Mouse (Mus musculus): ENCODE data around the gene Gm20481. TPM values are rescaled to one million over a fixed set of nuclear protein-coding genes. Genes with fewer than 3 reads are reported as not detected.
"Not testable (repeated sequence)": the region's sequence is repeated elsewhere in the genome, so short reads cannot be mapped to it uniquely, and the experiment has no call there.

Gene Gm20481
- total and polyA plus RNA-seq, 2 experiments from 2014 or later = not detected

DNA sequence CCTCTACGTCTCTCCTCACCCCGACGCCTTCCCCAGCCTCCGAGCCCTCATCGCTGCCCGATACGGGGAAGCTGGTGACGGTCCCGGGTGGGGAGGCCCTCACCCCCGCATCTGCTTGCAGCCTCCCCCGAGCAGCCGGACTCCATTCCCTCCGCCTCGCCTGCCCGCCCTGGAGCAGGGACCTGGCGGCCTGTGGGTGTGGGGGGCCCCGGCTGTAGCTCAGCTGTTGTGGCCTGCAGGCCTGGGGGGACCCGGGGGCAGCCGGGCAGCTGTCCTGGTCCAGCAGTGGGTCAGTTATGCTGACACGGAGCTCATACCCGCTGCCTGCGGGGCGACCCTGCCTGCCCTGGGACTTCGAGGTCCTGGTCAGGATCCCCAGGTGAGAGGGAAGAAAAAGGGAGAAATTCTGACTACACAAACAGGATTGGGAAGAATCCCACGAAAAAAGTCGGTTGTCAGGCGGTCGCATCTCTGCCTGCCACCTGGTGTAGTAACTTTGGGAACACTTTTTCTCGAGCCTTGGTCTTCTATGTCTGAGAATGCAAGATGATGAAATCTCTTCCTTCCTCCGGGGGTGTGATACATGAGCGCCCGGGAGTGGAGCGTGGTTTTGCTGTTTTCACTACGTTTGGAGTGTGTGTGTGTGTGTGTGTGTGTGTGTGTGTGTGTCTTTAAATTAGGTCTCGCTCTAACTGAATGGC, 31.9 kb downstream of the Gm20481 start:
- peak; percentile 33 for DNase-seq (ENCODE audit: low spot score)
- under 1% methylated on average over 35 of the region's 35 CpGs for WGBS
- Histone ChIP-seq H3K9me3 (ENCODE audit: low read length) (no peaks in the 10 kb centered on the region), H3K9ac (replicated peaks; ENCODE audit: low read length, poor library complexity, severe bottlenecking) (peak overlapping the region; percentile 94), H3K4me3 (ENCODE audit: low read depth, low read length) (peak overlapping the region; percentile 85), H3K27me3 (ENCODE audit: insufficient read depth, low read length) (no peaks in the 10 kb centered on the region), H3K4me1 (ENCODE audit: insufficient read depth, low read length) (peaks cover 6% of the 10 kb centered on the region), H3K4me2 (ENCODE audit: low read depth, low read length, poor library complexity, severe bottlenecking) (peak overlapping the region; percentile 94), H3K27ac (ENCODE audit: low read depth, low read length) (peak overlapping the region; percentile 93), H3K36me3 (ENCODE audit: insufficient read depth, low read length) (peaks cover 15% of the 10 kb centered on the region)
- TF ChIP-seq CTCF (IDR thresholded peaks at IDR 0.05) = no peak
- peak; percentile 22 for ATAC-seq (ENCODE audit: low FRiP score)

DNA sequence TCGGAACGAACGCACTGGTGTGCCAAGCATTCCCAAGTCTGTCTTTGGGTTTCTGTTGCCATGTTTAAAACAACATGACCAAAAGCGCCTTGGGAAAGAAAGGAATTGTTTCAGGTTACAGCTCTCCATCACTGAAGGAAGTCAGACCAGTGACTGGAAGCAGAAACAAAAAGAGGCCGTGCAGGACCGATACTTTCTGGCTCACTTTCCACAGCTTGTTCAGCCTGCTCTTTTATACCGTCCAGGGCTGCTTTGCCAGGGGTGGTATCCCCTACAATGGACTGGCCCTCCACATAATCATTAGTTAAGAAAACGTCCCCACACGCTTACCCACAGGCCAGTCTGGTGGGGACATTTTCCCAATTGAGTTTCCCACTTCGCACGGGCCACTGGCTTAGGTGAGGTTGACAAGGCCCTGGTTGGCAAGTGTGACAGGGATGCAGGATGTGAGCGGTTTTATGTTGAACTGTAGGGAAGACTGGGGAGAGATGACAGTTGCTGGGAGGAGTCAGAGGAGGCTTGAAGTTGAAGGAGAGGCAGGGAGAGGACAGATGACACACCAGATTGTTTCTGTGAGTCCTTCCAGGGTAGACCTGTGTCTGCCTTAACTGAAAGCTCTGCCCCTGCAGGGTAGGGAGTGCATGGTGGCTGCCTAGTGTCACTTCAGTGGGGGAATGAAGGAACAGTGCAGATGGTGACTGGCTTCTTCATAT, 32.6 kb downstream of the Gm20481 start:
- Histone ChIP-seq H3K4me1 (ENCODE audit: insufficient read depth, low read length) (peaks cover 6% of the 10 kb centered on the region), H3K4me3 (ENCODE audit: low read depth, low read length) (peak overlapping the region; percentile 85), H3K4me2 (ENCODE audit: low read depth, low read length, poor library complexity, severe bottlenecking) (peak overlapping the region; percentile 94), H3K27ac (ENCODE audit: low read depth, low read length) (no peak overlapping the region), H3K9me3 (ENCODE audit: low read length) (no peaks in the 10 kb centered on the region), H3K36me3 (ENCODE audit: insufficient read depth, low read length) (peaks cover 15% of the 10 kb centered on the region), H3K9ac (replicated peaks; ENCODE audit: low read length, poor library complexity, severe bottlenecking) (peak overlapping the region; percentile 46), H3K27me3 (ENCODE audit: insufficient read depth, low read length) (no peaks in the 10 kb centered on the region)
- WGBS = 12% methylated on average over 12 of the region's 12 CpGs
- ATAC-seq (ENCODE audit: low FRiP score) (no peak), DNase-seq (ENCODE audit: low spot score) (no peak)
- TF ChIP-seq CTCF (IDR thresholded peaks at IDR 0.05) = no peak

- H3K36me3 ChIP-seq (ENCODE audit: insufficient read depth, low read length) = peaks cover 15% of the 10 kb centered on the region
- no peak overlapping the region for H3K27ac ChIP-seq (ENCODE audit: low read depth, low read length)
- WGBS = 77% methylated on average over 9 of the region's 9 CpGs
- H3K9ac ChIP-seq (replicated peaks; ENCODE audit: low read length, poor library complexity, severe bottlenecking) = peak overlapping the region; percentile 46; the same call in 1 of the 2 replicates
- no peak for TF ChIP-seq CTCF (IDR thresholded peaks at IDR 0.05)
- ATAC-seq (ENCODE audit: low FRiP score) = no peak
- peaks cover 6% of the 10 kb centered on the region for H3K4me1 ChIP-seq (ENCODE audit: insufficient read depth, low read length)
- H3K27me3 ChIP-seq (ENCODE audit: insufficient read depth, low read length) = no peaks in the 10 kb centered on the region
- H3K4me2 ChIP-seq (ENCODE audit: low read depth, low read length, poor library complexity, severe bottlenecking) = no peak overlapping the region
- DNase-seq (ENCODE audit: low spot score) = no peak
- no peak overlapping the region for H3K4me3 ChIP-seq (ENCODE audit: low read depth, low read length)
- H3K9me3 ChIP-seq (ENCODE audit: low read length) = no peaks in the 10 kb centered on the region
Measured at GRCm38 (mm10) chr17:35003022-35003838, 33.5 kb downstream of the Gm20481 start.

- Histone ChIP-seq H3K9me3 (ENCODE audit: low read length) (no peaks in the 10 kb centered on the region), H3K4me1 (ENCODE audit: insufficient read depth, low read length) (peaks cover 6% of the 10 kb centered on the region), H3K27ac (ENCODE audit: low read depth, low read length) (no peak overlapping the region), H3K27me3 (ENCODE audit: insufficient read depth, low read length) (no peaks in the 10 kb centered on the region), H3K4me2 (ENCODE audit: low read depth, low read length, poor library complexity, severe bottlenecking) (no peak overlapping the region), H3K9ac (replicated peaks; ENCODE audit: low read length, poor library complexity, severe bottlenecking) (no peak overlapping the region), H3K36me3 (ENCODE audit: insufficient read depth, low read length) (peaks cover 21% of the 10 kb centered on the region), H3K4me3 (ENCODE audit: low read depth, low read length) (no peak overlapping the region)
- no peak for DNase-seq (ENCODE audit: low spot score)
- TF ChIP-seq CTCF (IDR thresholded peaks at IDR 0.05) = no peak
- WGBS = 95% methylated on average over 17 of the region's 17 CpGs
- no peak for ATAC-seq (ENCODE audit: low FRiP score)
Measured at GRCm38 (mm10) chr17:35004075-35004717, 34.5 kb downstream of the Gm20481 start.

GRCm38 (mm10) chr17:35005158-35005557, 35.4 kb downstream of the Gm20481 start:
- Histone ChIP-seq H3K9ac (replicated peaks; ENCODE audit: low read length, poor library complexity, severe bottlenecking) (no peak overlapping the region), H3K27ac (ENCODE audit: low read depth, low read length) (no peak overlapping the region), H3K4me2 (ENCODE audit: low read depth, low read length, poor library complexity, severe bottlenecking) (no peak overlapping the region), H3K9me3 (ENCODE audit: low read length) (no peaks in the 10 kb centered on the region), H3K27me3 (ENCODE audit: insufficient read depth, low read length) (no peaks in the 10 kb centered on the region), H3K4me3 (ENCODE audit: low read depth, low read length) (no peak overlapping the region), H3K4me1 (ENCODE audit: insufficient read depth, low read length) (peaks cover 6% of the 10 kb centered on the region), H3K36me3 (ENCODE audit: insufficient read depth, low read length) (peaks cover 25% of the 10 kb centered on the region)
- ATAC-seq (ENCODE audit: low FRiP score) (no peak), DNase-seq (ENCODE audit: low spot score) (no peak)
- WGBS = 93% methylated on average over 10 of the region's 10 CpGs
- TF ChIP-seq CTCF (IDR thresholded peaks at IDR 0.05) = no peak

GRCm38 (mm10) chr17:35005902-35006301, 36.2 kb downstream of the Gm20481 start:
- not testable (repeated sequence) for DNase-seq (ENCODE audit: low spot score); H3K27me3 ChIP-seq (ENCODE audit: insufficient read depth, low read length); H3K4me1 ChIP-seq (ENCODE audit: insufficient read depth, low read length); H3K9me3 ChIP-seq (ENCODE audit: low read length); H3K9ac ChIP-seq (replicated peaks; ENCODE audit: low read length, poor library complexity, severe bottlenecking); H3K4me2 ChIP-seq (ENCODE audit: low read depth, low read length, poor library complexity, severe bottlenecking); H3K27ac ChIP-seq (ENCODE audit: low read depth, low read length); H3K4me3 ChIP-seq (ENCODE audit: low read depth, low read length); ATAC-seq (ENCODE audit: low FRiP score)
- peaks cover 32% of the 10 kb centered on the region for H3K36me3 ChIP-seq (ENCODE audit: insufficient read depth, low read length)
- 96% methylated on average over 4 of the region's 5 CpGs for WGBS

Measured in midbrain, postnatal 0 days (tissue).